Mouse (Mus musculus) intestine, embryonic 15.5 days (tissue): Measurements from ENCODE around the gene Slc35a3. TPM values are rescaled to one million over a fixed set of nuclear protein-coding genes. Genes with fewer than 3 reads are reported as not detected.
A peak's percentile ranks its signal among the peaks of the same experiment; 100 is the strongest.

ENCODE experiments used
- ATAC-seq: fragments of 200-750 bp; cut with Nextera tagmentation; 2 replicates; pipeline ENCODE4 v1.8.0; 2017; ENCODE audit warnings: moderate TSS enrichment, moderate library complexity
- H3K27ac ChIP-seq: fragments of 300-500 bp; sonication (generic); 2 replicates; pipeline ENCODE4 v1.5.1; 2015; ENCODE audit warnings: mild to moderate bottlenecking, inconsistent platforms
- H3K27me3 ChIP-seq: fragments of 300-500 bp; sonication (generic); replicated peaks from 2 replicates; pipeline ENCODE4 v1.6.1; 2015; ENCODE audit warnings: inconsistent platforms
- H3K36me3 ChIP-seq: fragments of 300-500 bp; sonication (generic); 2 replicates; pipeline ENCODE4 v1.6.1; 2015; ENCODE audit warnings: inconsistent platforms
- H3K4me1 ChIP-seq: fragments of 300-500 bp; sonication (generic); replicated peaks from 2 replicates; pipeline ENCODE4 v1.6.1; 2015; ENCODE audit warnings: inconsistent platforms
- H3K4me2 ChIP-seq: fragments of 300-500 bp; sonication (generic); replicated peaks from 2 replicates; pipeline ENCODE4 v1.6.1; 2015; ENCODE audit warnings: mild to moderate bottlenecking, inconsistent platforms
- H3K4me3 ChIP-seq: fragments of 300-500 bp; sonication (generic); replicated peaks from 2 replicates; pipeline ENCODE4 v1.5.1; 2015; ENCODE audit warnings: inconsistent platforms
- H3K9ac ChIP-seq: fragments of 300-500 bp; sonication (generic); 2 replicates; pipeline ENCODE4 v1.6.1; 2015; ENCODE audit warnings: inconsistent platforms
- H3K9me3 ChIP-seq: fragments of 300-500 bp; sonication (generic); 2 replicates; pipeline ENCODE4 v1.6.1; 2016; ENCODE audit warnings: inconsistent platforms
- WGBS: fragments of 180-500 bp; shearing (Covaris S2); methylation state at CpG from one replicate; pipeline ENCODE4 v1.1.7; 2015; 5-methylcytosine and 5-hydroxymethylcytosine counted together
- polyA plus RNA-seq: library from polyadenylated mRNA; unstranded; fragments of >200 nt; fragmentation: Nextera tagmentation; extraction: Ambion mirVana; gene quantifications from 2 replicates; pipeline ENCODE4 v1.2.1, GENCODE M21; 2015

The Slc35a3 gene
- polyA plus RNA-seq, 1 experiment from 2014 or later = 18.5 TPM

DNA sequence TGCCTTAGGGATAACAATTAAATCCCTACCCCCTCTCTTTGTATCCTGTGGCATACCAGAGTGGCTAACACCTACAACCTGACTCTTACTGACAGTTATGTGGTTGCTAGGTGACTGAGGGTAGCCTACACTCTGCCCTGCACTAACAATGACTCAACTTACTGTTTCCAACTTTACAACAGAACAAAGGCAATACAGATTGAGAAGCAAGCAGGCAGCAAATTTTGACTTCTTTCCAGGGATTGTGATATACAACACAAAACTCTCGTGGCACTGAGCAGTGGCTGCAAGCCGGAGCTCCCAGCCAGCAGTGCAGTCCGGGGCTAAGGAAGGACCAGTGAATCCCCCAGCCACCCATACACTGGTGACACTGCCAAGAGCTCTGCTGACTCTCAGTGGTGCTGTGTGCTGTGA is 60.6 kb downstream of the Slc35a3 start:
- no peak for ATAC-seq
- WGBS = 54% methylated on average over 3 of the region's 3 CpGs
- Histone ChIP-seq H3K27ac (no peak overlapping the region), H3K9ac (no peak overlapping the region), H3K9me3 (no peaks in the 10 kb centered on the region), H3K4me3 (no peak overlapping the region), H3K4me2 (no peak overlapping the region), H3K4me1 (0 out of 2 replicates have a peak, but pooled peaks cover 3% of the 10 kb centered on the region), H3K27me3 (no peaks in the 10 kb centered on the region), H3K36me3 (no peaks in the 10 kb centered on the region)

DNA sequence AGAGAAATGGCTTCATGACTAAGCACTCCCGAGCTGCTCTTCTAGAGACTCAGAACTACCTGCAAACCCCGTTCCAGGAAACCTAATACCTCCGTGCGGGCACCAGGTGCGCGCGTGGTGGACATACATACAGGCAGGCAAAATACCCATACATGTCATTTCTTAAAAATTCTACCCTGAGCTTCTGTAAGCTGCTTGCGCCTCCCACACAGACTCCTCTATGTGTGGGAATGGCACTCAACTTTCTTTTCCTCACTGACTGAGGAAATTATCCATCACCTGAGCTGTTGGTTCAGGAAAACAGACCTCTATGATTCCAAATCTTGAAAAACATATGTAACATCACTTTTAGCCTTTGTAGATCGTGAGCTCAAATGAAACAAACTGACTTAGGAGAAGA is 61.9 kb downstream of the Slc35a3 start:
- ATAC-seq = no peak

DNA sequence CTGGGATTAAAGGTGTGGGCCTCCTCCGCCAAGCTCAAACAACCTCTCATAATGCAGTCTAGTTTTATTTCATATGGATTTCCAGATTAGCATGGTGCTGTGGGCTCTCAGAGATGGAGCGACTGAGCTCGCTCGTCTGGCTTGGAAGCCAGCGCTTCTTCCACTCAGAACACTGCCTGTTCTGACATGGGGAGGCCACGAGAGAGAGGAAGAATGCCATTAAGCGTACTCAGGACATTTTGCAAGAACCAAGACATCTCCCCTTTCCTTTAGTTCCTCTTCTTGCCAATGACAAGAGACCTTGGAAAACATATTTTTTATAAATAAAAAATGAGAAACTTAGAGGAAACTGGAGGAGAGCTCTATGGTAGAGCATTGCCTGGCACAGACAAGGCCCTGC is 63.8 kb downstream of the Slc35a3 start:
- Histone ChIP-seq H3K27ac (no peak overlapping the region), H3K9ac (no peak overlapping the region), H3K4me2 (no peak overlapping the region), H3K36me3 (peaks cover 17% of the 10 kb centered on the region), H3K9me3 (no peaks in the 10 kb centered on the region), H3K27me3 (no peaks in the 10 kb centered on the region), H3K4me1 (0 out of 2 replicates have a peak, but pooled peaks cover 2% of the 10 kb centered on the region), H3K4me3 (no peak overlapping the region)
- ATAC-seq = no peak
- WGBS = 90% methylated on average over 7 of the region's 7 CpGs

More for the DNA sequence above, 61.9 kb downstream of the Slc35a3 start:
- no peak overlapping the region for H3K4me2 ChIP-seq
- no peak overlapping the region for H3K27ac ChIP-seq
- no peaks in the 10 kb centered on the region for H3K27me3 ChIP-seq
- no peak overlapping the region for H3K9ac ChIP-seq
- WGBS = 94% methylated on average over 9 of the region's 9 CpGs
- H3K4me3 ChIP-seq = no peak overlapping the region
- 0 out of 2 replicates have a peak, but pooled peaks cover 3% of the 10 kb centered on the region for H3K4me1 ChIP-seq
- peaks cover 9% of the 10 kb centered on the region for H3K36me3 ChIP-seq
- no peaks in the 10 kb centered on the region for H3K9me3 ChIP-seq

DNA sequence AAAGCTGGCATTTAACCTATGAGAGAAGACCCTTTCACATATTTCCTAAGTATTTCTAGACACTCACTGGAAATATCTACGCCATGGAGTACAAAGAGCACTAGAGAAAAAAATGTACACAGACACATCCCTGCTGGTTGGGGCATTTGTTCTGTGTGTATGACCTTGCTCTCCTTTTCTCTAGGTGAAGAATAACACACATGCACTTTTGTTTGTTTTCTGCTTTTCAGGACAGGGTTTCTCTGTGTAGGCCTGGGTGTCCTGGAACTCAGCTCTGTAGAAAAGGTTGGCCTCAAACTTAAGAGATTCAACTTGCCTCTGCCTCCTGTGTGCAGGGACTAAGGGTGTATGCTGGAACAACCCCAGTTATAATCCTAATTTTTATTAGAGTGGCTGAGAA is 66.2 kb downstream of the Slc35a3 start:
- Histone ChIP-seq H3K27ac (no peak overlapping the region), H3K36me3 (peaks cover 28% of the 10 kb centered on the region), H3K4me3 (no peak overlapping the region), H3K27me3 (no peaks in the 10 kb centered on the region), H3K9ac (no peak overlapping the region), H3K9me3 (no peaks in the 10 kb centered on the region), H3K4me2 (no peak overlapping the region), H3K4me1 (no peaks in the 10 kb centered on the region)
- ATAC-seq = no peak
- 89% methylated on average over 1 of the region's 1 CpGs for WGBS

DNA sequence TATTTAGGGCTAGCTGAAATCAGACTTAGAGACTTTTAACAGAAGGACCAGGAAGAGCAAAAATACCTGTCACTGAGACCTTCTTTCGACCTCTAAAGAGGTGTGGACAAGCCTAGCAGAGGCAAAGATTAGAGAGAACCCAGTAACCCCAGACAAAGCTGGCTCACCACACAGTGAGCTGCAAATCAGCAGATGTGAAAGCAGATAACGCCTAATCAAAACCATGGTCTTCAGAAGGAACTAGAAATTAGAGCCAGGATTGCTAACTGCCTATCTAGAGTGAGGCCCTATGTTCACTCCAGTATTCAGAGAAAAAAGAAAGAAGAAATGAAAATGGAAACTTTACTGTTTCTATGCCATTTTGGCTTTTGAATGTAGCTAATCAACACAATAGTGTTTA is 70.3 kb downstream of the Slc35a3 start:
- peaks cover 42% of the 10 kb centered on the region for H3K36me3 ChIP-seq
- 89% methylated on average over 2 of the region's 2 CpGs for whole genome bisulfite sequencing

DNA sequence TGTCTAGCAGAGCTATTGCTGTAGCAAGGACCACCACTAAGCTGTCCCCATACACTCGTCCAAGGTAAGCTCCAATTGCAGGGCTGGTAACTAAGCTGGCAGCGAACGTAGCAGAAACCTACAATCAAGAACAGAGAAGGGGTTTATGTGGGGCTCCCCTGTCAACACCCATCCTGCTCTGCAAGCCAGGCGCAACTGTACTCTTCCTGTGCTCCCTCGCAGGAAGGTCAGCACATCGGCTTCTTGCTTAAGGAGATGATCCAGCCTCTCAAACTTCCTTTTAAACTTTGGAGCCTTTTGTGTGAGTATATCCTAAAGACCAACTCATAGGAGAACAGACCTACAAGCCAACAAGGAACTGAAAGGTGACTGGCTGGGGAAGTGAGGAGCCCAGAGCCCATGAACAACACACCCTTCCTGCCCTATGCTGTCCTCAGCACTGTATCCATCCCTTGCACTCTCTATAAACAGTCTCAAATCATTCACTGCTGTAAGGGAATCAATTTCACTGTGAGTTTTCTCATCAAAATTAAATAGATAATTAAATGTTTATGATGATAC is 70.7 kb downstream of the Slc35a3 start:
- no peak for ATAC-seq
- no peaks in the 10 kb centered on the region for H3K27me3 ChIP-seq
- H3K36me3 ChIP-seq = peaks cover 41% of the 10 kb centered on the region
- 89% methylated on average over 6 of the region's 6 CpGs for WGBS
- no peak overlapping the region for H3K9ac ChIP-seq
- no peak overlapping the region for H3K4me2 ChIP-seq
- no peak overlapping the region for H3K27ac ChIP-seq
- H3K4me3 ChIP-seq = no peak overlapping the region
- H3K4me1 ChIP-seq = no peaks in the 10 kb centered on the region
- no peaks in the 10 kb centered on the region for H3K9me3 ChIP-seq

More for the DNA sequence above, 70.3 kb downstream of the Slc35a3 start:
- Histone ChIP-seq H3K4me1 (no peaks in the 10 kb centered on the region), H3K4me2 (no peak overlapping the region), H3K27ac (no peak overlapping the region), H3K9me3 (no peaks in the 10 kb centered on the region), H3K4me3 (no peak overlapping the region), H3K9ac (no peak overlapping the region), H3K27me3 (no peaks in the 10 kb centered on the region)
- no peak for ATAC-seq

DNA sequence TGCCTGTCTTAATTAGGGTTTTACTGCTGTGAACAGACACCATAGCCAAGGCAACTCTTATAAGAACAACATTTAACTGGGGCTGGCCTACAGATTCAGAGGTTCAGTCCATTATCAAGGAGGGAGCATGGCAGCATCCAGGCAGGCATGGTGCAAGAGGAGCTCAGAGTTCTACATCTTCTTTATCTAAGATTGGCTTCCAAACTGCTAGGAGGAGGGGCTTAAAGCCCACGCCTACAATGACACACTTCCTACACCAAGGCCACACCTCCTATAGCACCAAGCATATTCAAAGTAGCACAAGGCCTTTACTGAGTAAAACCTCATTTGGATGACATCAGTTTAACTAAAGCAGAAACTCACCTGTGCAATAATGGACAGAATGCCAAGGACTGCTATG is 72.6 kb downstream of the Slc35a3 start:
- H3K27me3 ChIP-seq = no peaks in the 10 kb centered on the region
- H3K4me2 ChIP-seq = no peak overlapping the region
- no peaks in the 10 kb centered on the region for H3K4me1 ChIP-seq
- no peaks in the 10 kb centered on the region for H3K9me3 ChIP-seq
- WGBS = 82% methylated on average over 1 of the region's 1 CpGs
- no peak overlapping the region for H3K27ac ChIP-seq
- ATAC-seq = no peak
- no peak overlapping the region for H3K9ac ChIP-seq
- H3K36me3 ChIP-seq = peaks cover 31% of the 10 kb centered on the region
- no peak overlapping the region for H3K4me3 ChIP-seq

DNA sequence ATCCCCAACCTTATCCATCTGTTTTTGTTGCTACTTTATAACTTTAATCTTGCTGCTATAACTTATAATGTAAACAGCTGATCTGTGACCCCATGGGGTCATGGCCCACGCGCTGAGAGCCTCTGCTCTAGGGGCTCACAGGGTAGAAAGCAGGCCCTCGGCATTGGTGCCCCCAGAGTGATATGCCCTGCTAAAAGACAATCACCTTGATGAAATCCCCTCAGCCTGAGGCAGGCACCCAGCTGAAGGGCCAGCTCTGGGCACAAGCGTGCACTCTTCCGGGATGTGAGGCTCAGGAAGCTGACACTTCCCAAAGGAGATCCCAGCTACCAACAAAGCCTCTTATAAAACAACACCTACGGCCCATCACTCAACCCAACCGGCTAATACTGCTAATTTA is 74.1 kb downstream of the Slc35a3 start:
- WGBS = 85% methylated on average over 7 of the region's 7 CpGs
- no peak for ATAC-seq
- no peak overlapping the region for H3K27ac ChIP-seq

DNA sequence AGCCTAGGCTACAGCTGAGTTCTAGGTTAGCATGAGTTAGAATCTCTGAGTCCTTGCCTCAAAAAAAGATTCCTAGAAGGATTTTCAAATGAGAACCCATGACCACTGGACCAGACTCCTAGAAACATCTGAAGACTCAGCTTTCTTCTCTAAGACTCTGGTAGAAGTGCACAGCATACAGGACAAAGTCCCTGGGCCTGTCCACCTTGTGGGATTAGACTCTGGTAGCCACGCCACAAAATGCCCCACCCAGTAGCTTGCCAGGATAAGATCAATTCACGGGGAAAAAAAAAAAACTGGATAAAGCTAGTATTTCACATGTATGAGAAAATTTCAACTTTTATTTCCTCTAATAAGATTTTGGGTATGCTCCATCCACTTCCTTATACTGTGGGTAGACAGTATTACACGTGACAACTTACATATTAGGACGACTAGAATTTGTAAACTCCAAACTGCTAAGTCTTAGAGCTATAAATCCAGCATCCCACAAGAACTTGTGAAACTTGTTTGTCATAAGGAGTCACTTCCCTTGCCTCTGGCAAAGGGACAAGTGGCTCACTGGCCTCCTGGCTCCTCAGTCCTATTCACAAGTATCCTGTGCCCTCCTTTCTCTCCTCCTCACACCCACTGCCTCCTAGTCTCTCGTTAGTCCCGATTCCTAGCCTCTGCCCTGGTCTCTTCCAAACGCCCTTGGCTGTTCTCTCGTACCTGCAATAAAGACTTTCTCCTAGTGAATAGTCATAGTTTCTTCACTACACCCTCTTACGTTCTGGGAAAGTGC is 74.7 kb downstream of the Slc35a3 start:
- H3K27ac ChIP-seq = no peak overlapping the region
- ATAC-seq = peak; percentile 78

More for the DNA sequence above, 74.1 kb downstream of the Slc35a3 start:
- Histone ChIP-seq H3K4me2 (no peak overlapping the region), H3K4me1 (no peaks in the 10 kb centered on the region), H3K4me3 (no peak overlapping the region), H3K9ac (no peak overlapping the region), H3K27me3 (no peaks in the 10 kb centered on the region), H3K9me3 (no peaks in the 10 kb centered on the region), H3K36me3 (peaks cover 28% of the 10 kb centered on the region)

DNA sequence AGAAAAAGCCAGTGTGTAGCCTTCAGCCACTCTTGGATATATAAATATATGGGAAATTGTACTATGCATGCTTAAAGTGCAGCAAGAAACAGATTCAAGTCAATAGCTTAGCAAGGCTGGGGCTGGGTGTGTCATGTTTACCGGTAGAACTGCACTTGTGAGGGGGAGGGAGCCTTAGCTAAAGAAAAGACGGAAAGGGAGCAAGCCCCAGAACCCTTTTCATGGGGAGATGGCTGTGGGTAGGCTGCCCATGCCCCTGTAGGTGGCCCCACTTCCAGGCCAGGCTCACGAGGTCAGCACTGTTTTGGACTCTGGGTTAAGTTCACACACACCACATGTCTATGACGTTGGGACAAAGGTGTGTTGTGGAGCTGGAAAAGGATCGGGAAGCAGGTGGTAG is 76.8 kb downstream of the Slc35a3 start:
- H3K9ac ChIP-seq = no peak overlapping the region
- H3K9me3 ChIP-seq = no peaks in the 10 kb centered on the region
- no peak overlapping the region for H3K4me3 ChIP-seq
- no peak for ATAC-seq
- H3K27ac ChIP-seq = no peak overlapping the region
- 64% methylated on average over 5 of the region's 5 CpGs for WGBS
- H3K4me2 ChIP-seq = no peak overlapping the region
- no peaks in the 10 kb centered on the region for H3K27me3 ChIP-seq
- no peaks in the 10 kb centered on the region for H3K4me1 ChIP-seq
- H3K36me3 ChIP-seq = peaks cover 18% of the 10 kb centered on the region

More for the DNA sequence above, 74.7 kb downstream of the Slc35a3 start:
- no peak overlapping the region for H3K4me2 ChIP-seq
- 75% methylated on average over 9 of the region's 9 CpGs for WGBS
- H3K4me1 ChIP-seq = no peaks in the 10 kb centered on the region
- no peaks in the 10 kb centered on the region for H3K9me3 ChIP-seq
- no peak overlapping the region for H3K4me3 ChIP-seq
- H3K36me3 ChIP-seq = peaks cover 28% of the 10 kb centered on the region
- H3K9ac ChIP-seq = no peak overlapping the region
- no peaks in the 10 kb centered on the region for H3K27me3 ChIP-seq

DNA sequence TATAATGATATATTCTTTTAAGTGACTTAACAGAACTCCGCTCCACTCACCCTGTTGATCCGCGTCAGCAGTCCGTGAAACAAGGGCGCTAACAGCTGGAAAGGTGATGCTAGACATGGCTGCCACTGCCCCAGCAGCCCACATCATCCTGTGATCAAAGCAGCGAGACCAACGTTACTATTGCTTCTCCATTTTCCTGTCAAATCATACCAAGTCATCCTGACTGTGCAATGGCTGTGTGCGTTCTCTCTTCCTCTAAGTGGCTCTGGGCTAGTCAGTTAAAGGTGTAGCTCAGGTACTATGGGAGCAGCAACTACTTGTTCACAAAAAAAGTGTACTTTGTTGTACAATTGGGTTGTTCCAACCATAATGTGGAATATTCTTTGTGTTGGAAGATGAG is 77.8 kb downstream of the Slc35a3 start:
- Histone ChIP-seq H3K9ac (no peak overlapping the region), H3K9me3 (no peaks in the 10 kb centered on the region), H3K4me2 (no peak overlapping the region), H3K27me3 (no peaks in the 10 kb centered on the region), H3K36me3 (peaks cover 13% of the 10 kb centered on the region), H3K4me3 (no peak overlapping the region), H3K27ac (no peak overlapping the region), H3K4me1 (no peaks in the 10 kb centered on the region)
- no peak for ATAC-seq
- 92% methylated on average over 8 of the region's 8 CpGs for WGBS

DNA sequence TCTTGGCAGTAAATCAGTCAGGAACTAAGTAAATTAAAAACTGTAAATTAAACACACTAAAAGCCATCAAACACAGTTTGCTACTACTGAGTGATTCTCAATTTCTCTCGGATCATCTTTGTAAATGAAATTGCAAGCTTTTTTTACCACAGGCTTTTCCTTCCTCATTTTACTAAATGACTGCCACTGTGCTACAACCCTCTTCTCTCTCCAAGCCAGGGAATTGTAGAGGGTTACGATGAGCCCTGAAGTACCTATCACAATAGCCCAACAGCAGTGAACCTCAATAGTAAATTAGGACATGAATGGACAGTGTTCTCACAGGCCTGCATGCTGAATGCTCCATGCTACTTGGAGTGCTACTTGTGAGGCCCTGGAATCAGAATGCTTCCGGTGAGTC is 78.5 kb downstream of the Slc35a3 start:
- Histone ChIP-seq H3K4me1 (no peaks in the 10 kb centered on the region), H3K27me3 (no peaks in the 10 kb centered on the region), H3K9me3 (no peaks in the 10 kb centered on the region), H3K9ac (no peak overlapping the region), H3K27ac (no peak overlapping the region), H3K4me3 (no peak overlapping the region), H3K36me3 (peaks cover 13% of the 10 kb centered on the region), H3K4me2 (no peak overlapping the region)
- 92% methylated on average over 3 of the region's 3 CpGs for WGBS
- no peak for ATAC-seq

DNA sequence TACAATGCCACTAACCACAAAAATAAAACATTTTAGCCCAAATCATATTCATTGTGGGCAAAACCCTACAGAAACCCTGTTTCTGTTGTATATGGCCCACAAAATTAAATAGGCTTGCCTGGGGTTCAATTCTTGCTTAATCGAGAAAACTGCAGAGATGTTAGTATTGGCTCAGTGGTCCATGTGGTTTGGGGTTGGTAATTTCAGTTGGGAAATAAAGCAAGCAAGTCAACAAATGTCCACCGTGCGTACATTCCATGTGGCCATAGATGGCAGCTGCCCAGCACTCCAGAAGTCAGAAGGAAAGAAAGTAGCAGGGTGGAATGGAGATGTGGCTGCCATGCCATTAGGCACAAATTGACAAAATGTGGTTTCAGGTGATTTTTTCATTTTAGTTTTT is 79.7 kb downstream of the Slc35a3 start:
- H3K9me3 ChIP-seq = no peaks in the 10 kb centered on the region
- H3K27me3 ChIP-seq = no peaks in the 10 kb centered on the region
- no peak overlapping the region for H3K27ac ChIP-seq
- H3K4me3 ChIP-seq = no peak overlapping the region
- no peak for ATAC-seq
- 91% methylated on average over 3 of the region's 3 CpGs for WGBS
- no peak overlapping the region for H3K4me2 ChIP-seq
- H3K4me1 ChIP-seq = no peaks in the 10 kb centered on the region
- H3K9ac ChIP-seq = no peak overlapping the region
- peaks cover 8% of the 10 kb centered on the region; the same call in 1 of the 2 replicates for H3K36me3 ChIP-seq
